Mouse (Mus musculus): ENCODE data around the gene Wnt6.

The Wnt6 gene

GRCm38 (mm10) chr1:74771845-74771930 lies at the start of gene Wnt6:
Wnt6 (plus strand) TSS chr1:74771892.
- in situ Hi-C loops (cut with MboI, MseI) = no loop called here

- in situ Hi-C loops (cut with MboI, MseI) = loop anchor here (25.0 kb wide), 1 partner anchor 1161 kb away; no protein-coding TSS in a partner anchor
Observed at GRCm38 (mm10) chr1:74723748-74724147, 47.9 kb upstream of the Wnt6 start.

GRCm38 (mm10) chr1:74726114-74726513 lies 45.6 kb upstream of the Wnt6 start:
- in situ Hi-C loops (cut with MboI, MseI) = no loop called here

GRCm38 (mm10) chr1:74726674-74727073 lies 45.0 kb upstream of the Wnt6 start:
- in situ Hi-C loops (cut with MboI, MseI) = no loop called here

- in situ Hi-C loops (cut with MboI, MseI) = no loop called here
Observed at GRCm38 (mm10) chr1:74728446-74728845, 43.2 kb upstream of the Wnt6 start.

GRCm38 (mm10) chr1:74736977-74737376 lies 34.7 kb upstream of the Wnt6 start:
- in situ Hi-C loops (cut with MboI, MseI) = no loop called here

GRCm38 (mm10) chr1:74737500-74737899 lies 34.2 kb upstream of the Wnt6 start:
- in situ Hi-C loops (cut with MboI, MseI) = no loop called here

- in situ Hi-C loops (cut with MboI, MseI) = no loop called here
Observed at GRCm38 (mm10) chr1:74740846-74741245, 30.8 kb upstream of the Wnt6 start.

GRCm38 (mm10) chr1:74747335-74747734 lies 24.4 kb upstream of the Wnt6 start:
- in situ Hi-C loops (cut with MboI, MseI) = no loop called here

- in situ Hi-C loops (cut with MboI, MseI) = no loop called here
Observed at GRCm38 (mm10) chr1:74748643-74749271, 22.9 kb upstream of the Wnt6 start, which contains the start of gene Prkag3. Prkag3 (minus strand) TSS chr1:74749221.

- in situ Hi-C loops (cut with MboI, MseI) = no loop called here
Observed at GRCm38 (mm10) chr1:74749301-74749700, 22.4 kb upstream of the Wnt6 start.

- in situ Hi-C loops (cut with MboI, MseI) = no loop called here
Observed at GRCm38 (mm10) chr1:74750683-74751082, 21.0 kb upstream of the Wnt6 start.

GRCm38 (mm10) chr1:74752150-74752549 lies 19.5 kb upstream of the Wnt6 start:
- in situ Hi-C loops (cut with MboI, MseI) = no loop called here

- in situ Hi-C loops (cut with MboI, MseI) = no loop called here
Observed at GRCm38 (mm10) chr1:74752833-74753232, 18.9 kb upstream of the Wnt6 start.

GRCm38 (mm10) chr1:74753266-74753974 lies 18.3 kb upstream of the Wnt6 start:
- in situ Hi-C loops (cut with MboI, MseI) = no loop called here

GRCm38 (mm10) chr1:74754175-74754785 lies 17.4 kb upstream of the Wnt6 start:
- in situ Hi-C loops (cut with MboI, MseI) = no loop called here

- in situ Hi-C loops (cut with MboI, MseI) = no loop called here
Observed at GRCm38 (mm10) chr1:74759773-74760172, 11.9 kb upstream of the Wnt6 start.

GRCm38 (mm10) chr1:74763081-74763480 lies 8.6 kb upstream of the Wnt6 start:
- in situ Hi-C loops (cut with MboI, MseI) = no loop called here

GRCm38 (mm10) chr1:74770727-74771466 lies 795 bp upstream of the Wnt6 start:
- in situ Hi-C loops (cut with MboI, MseI) = no loop called here

GRCm38 (mm10) chr1:74771467-74771844 lies 236 bp upstream of the Wnt6 start:
- in situ Hi-C loops (cut with MboI, MseI) = no loop called here

- in situ Hi-C loops (cut with MboI, MseI) = no loop called here
Observed at GRCm38 (mm10) chr1:74771931-74772620, 384 bp downstream of the Wnt6 start.

GRCm38 (mm10) chr1:74773136-74773535 lies 1.4 kb downstream of the Wnt6 start:
- in situ Hi-C loops (cut with MboI, MseI) = no loop called here

Measured in regulatory T cell (primary cell).